Mouse (Mus musculus): ENCODE results near the gene Mtus2. TPM values are rescaled to one million over a fixed set of nuclear protein-coding genes. Genes with fewer than 3 reads are reported as not detected.

The Mtus2 gene
- polyA plus RNA-seq, 1 experiment from 2014 or later: 15.8 TPM

DNA sequence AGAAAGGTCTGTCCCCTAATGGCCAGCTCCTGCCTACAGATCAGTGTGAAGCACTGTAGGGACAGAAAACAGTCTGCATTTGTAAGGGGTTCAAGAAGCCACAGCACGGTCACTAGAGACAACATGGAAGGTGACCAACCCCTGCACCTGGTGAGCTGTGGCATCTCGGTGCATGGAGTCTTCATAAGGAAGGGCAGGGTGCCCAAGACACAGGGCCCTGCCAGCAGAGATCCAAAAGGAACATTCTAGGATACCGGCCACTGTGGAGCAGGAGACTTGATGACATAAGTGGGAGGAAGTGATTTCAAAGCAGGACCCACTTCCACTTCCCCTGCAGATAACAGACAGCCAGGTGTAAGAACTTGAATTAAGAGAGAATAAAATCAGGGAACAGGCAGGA, 398.7 kb downstream of the Mtus2 start:
- WGBS: 87% methylated on average over 3 of the region's 3 CpGs
- no peak overlapping the region for H3K4me3 ChIP-seq (ENCODE audit: low read depth, low read length)
- H3K27me3 ChIP-seq (replicated peaks; ENCODE audit: control insufficient read depth, insufficient read depth, low read length): no peaks in the 10 kb centered on the region
- no peak overlapping the region for H3K4me2 ChIP-seq (replicated peaks; ENCODE audit: low read depth)
- TF ChIP-seq CTCF (IDR thresholded peaks at IDR 0.05; ENCODE audit: low read depth): no peak
- H3K4me1 ChIP-seq (replicated peaks; ENCODE audit: control insufficient read depth, insufficient read depth, low read length): no peaks in the 10 kb centered on the region
- no peak overlapping the region for H3K9ac ChIP-seq (ENCODE audit: low read depth, low read length)
- no peak for ATAC-seq
- peaks cover 12% of the 10 kb centered on the region; the same call in 1 of the 2 replicates for H3K36me3 ChIP-seq (ENCODE audit: control insufficient read depth, insufficient read depth)
- H3K27ac ChIP-seq (ENCODE audit: low read depth, low read length): no peak overlapping the region
- H3K9me3 ChIP-seq (ENCODE audit: control insufficient read depth): no peaks in the 10 kb centered on the region

DNA sequence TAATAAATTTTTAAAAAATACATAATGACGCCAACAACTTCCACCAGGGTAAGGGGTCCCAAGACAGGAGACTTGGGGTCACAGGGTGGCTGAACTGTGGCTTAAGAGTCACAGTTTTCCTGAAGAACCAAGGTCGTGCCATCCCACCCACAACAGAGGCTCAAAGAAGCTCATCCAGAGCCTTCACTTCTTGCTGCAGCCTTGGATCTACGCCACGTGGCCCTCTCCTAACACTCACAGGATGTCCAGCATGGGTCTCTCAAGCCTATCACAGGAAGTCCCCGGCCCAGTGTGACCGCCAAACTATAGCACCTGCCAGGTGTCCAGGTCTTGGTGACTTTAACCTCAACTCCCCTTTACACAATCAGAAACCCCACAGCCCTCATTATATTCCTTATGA, 400.0 kb downstream of the Mtus2 start:
- Histone ChIP-seq H3K4me2 (replicated peaks; ENCODE audit: low read depth) (no peak overlapping the region), H3K9me3 (ENCODE audit: control insufficient read depth) (no peaks in the 10 kb centered on the region), H3K9ac (ENCODE audit: low read depth, low read length) (no peak overlapping the region), H3K36me3 (ENCODE audit: control insufficient read depth, insufficient read depth) (peaks cover 6% of the 10 kb centered on the region; the same call in 1 of the 2 replicates), H3K27me3 (replicated peaks; ENCODE audit: control insufficient read depth, insufficient read depth, low read length) (no peaks in the 10 kb centered on the region), H3K27ac (ENCODE audit: low read depth, low read length) (no peak overlapping the region), H3K4me1 (replicated peaks; ENCODE audit: control insufficient read depth, insufficient read depth, low read length) (0 out of 2 replicates have a peak, but pooled peaks cover 3% of the 10 kb centered on the region), H3K4me3 (ENCODE audit: low read depth, low read length) (no peak overlapping the region)
- 93% methylated on average over 6 of the region's 6 CpGs for WGBS
- no peak for TF ChIP-seq CTCF (IDR thresholded peaks at IDR 0.05; ENCODE audit: low read depth)
- ATAC-seq: no peak

GRCm38 (mm10) chr5:148359131-148359530, 402.0 kb downstream of the Mtus2 start:
- Histone ChIP-seq H3K4me1 (replicated peaks; ENCODE audit: control insufficient read depth, insufficient read depth, low read length) (0 out of 2 replicates have a peak, but pooled peaks cover 3% of the 10 kb centered on the region), H3K4me3 (ENCODE audit: low read depth, low read length) (no peak overlapping the region), H3K27me3 (replicated peaks; ENCODE audit: control insufficient read depth, insufficient read depth, low read length) (no peaks in the 10 kb centered on the region), H3K36me3 (ENCODE audit: control insufficient read depth, insufficient read depth) (peaks cover 10% of the 10 kb centered on the region), H3K27ac (ENCODE audit: low read depth, low read length) (no peak overlapping the region), H3K4me2 (replicated peaks; ENCODE audit: low read depth) (no peak overlapping the region), H3K9ac (ENCODE audit: low read depth, low read length) (no peak overlapping the region), H3K9me3 (ENCODE audit: control insufficient read depth) (no peaks in the 10 kb centered on the region)
- no peak for TF ChIP-seq CTCF (IDR thresholded peaks at IDR 0.05; ENCODE audit: low read depth)
- 91% methylated on average over 11 of the region's 11 CpGs for WGBS
- no peak for ATAC-seq

DNA sequence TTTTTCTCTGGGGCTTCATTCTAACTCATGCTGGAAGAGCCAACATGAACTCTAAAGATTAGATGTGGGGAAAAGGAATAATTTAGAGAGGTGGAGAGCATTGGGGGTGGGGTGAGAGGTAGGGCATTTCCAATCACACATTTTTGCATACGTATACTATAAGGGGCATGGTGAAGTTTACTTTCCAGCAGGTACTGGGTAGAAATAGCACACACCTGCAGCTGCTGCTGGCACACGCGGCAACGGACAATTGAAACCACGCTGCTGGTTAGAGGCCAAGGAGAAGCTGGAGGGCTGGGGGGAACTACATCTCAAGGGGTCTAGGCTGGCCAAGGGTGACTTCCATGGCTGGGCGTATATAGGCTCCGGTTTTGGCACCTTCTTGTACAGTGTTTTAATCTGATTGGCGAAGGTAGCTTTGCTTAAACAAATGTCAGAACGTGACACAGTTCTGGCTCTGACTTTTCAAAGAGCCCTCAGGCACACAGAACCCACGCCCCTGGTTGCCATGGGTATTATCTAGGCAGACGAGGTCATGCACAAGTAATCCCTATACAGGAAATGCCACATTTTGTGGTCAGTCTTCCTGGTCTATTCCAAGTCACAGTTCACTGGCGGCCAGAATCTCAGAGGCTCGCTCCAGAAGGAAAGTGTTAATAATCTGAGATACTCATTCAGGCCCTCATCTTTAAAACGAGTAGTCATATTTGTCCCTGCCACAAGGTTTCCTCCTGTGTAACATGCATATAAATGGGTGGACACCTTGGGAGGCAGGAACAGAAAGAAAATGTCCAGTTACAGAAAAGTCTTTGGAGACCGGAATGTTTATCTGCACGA, 404.0 kb downstream of the Mtus2 start:
- Histone ChIP-seq H3K4me3 (ENCODE audit: low read depth, low read length) (no peak overlapping the region), H3K9ac (ENCODE audit: low read depth, low read length) (peak overlapping the region; percentile 3; the same call in 1 of the 2 replicates)
- ATAC-seq: peak; percentile 82

GRCm38 (mm10) chr5:148361759-148362010, 404.6 kb downstream of the Mtus2 start:
- Histone ChIP-seq H3K9ac (ENCODE audit: low read depth, low read length) (no peak overlapping the region; the same call in 1 of the 2 replicates), H3K4me1 (replicated peaks; ENCODE audit: control insufficient read depth, insufficient read depth, low read length) (0 out of 2 replicates have a peak, but pooled peaks cover 3% of the 10 kb centered on the region), H3K27me3 (replicated peaks; ENCODE audit: control insufficient read depth, insufficient read depth, low read length) (no peaks in the 10 kb centered on the region), H3K4me2 (replicated peaks; ENCODE audit: low read depth) (peak overlapping the region; percentile 54), H3K36me3 (ENCODE audit: control insufficient read depth, insufficient read depth) (peaks cover 11% of the 10 kb centered on the region), H3K27ac (ENCODE audit: low read depth, low read length) (peak overlapping the region; percentile 51), H3K9me3 (ENCODE audit: control insufficient read depth) (no peaks in the 10 kb centered on the region), H3K4me3 (ENCODE audit: low read depth, low read length) (no peak overlapping the region)
- no peak for TF ChIP-seq CTCF (IDR thresholded peaks at IDR 0.05; ENCODE audit: low read depth)
- WGBS: 26% methylated on average over 3 of the region's 3 CpGs
- peak; percentile 17; the same call in 1 of the 2 replicates for ATAC-seq

More for the DNA sequence above, 404.0 kb downstream of the Mtus2 start:
- 0 out of 2 replicates have a peak, but pooled peaks cover 3% of the 10 kb centered on the region for H3K4me1 ChIP-seq (replicated peaks; ENCODE audit: control insufficient read depth, insufficient read depth, low read length)
- 31% methylated on average over 16 of the region's 16 CpGs for WGBS
- H3K27ac ChIP-seq (ENCODE audit: low read depth, low read length): peak overlapping the region; percentile 54
- peaks cover 11% of the 10 kb centered on the region for H3K36me3 ChIP-seq (ENCODE audit: control insufficient read depth, insufficient read depth)
- no peaks in the 10 kb centered on the region for H3K9me3 ChIP-seq (ENCODE audit: control insufficient read depth)
- H3K27me3 ChIP-seq (replicated peaks; ENCODE audit: control insufficient read depth, insufficient read depth, low read length): no peaks in the 10 kb centered on the region
- H3K4me2 ChIP-seq (replicated peaks; ENCODE audit: low read depth): peak overlapping the region; percentile 54
- no peak for TF ChIP-seq CTCF (IDR thresholded peaks at IDR 0.05; ENCODE audit: low read depth)

DNA sequence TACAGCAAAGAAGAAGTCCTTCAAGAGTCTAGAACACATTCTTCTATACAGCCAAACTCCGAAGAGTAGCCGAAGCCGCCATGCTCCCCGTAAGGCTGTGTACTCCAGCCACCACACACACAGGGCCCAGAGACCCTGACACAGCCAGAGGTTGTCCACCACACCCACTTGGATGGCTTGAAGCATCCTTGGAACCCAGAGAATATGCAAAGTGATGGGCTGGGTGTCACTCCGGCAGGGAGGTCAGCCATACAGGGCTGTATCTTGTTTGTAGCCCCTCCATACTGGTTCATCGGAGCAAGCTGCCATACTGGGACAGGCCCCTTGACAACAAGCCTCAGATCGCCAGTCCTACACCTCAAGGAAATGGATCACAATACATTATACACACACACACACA, 405.2 kb downstream of the Mtus2 start:
- Histone ChIP-seq H3K4me3 (ENCODE audit: low read depth, low read length) (no peak overlapping the region), H3K27me3 (replicated peaks; ENCODE audit: control insufficient read depth, insufficient read depth, low read length) (no peaks in the 10 kb centered on the region), H3K9me3 (ENCODE audit: control insufficient read depth) (no peaks in the 10 kb centered on the region), H3K36me3 (ENCODE audit: control insufficient read depth, insufficient read depth) (peaks cover 11% of the 10 kb centered on the region), H3K9ac (ENCODE audit: low read depth, low read length) (no peak overlapping the region), H3K27ac (ENCODE audit: low read depth, low read length) (0 out of 2 replicates have a peak overlapping the region, but pooled peaks have one; percentile 51), H3K4me1 (replicated peaks; ENCODE audit: control insufficient read depth, insufficient read depth, low read length) (0 out of 2 replicates have a peak, but pooled peaks cover 3% of the 10 kb centered on the region), H3K4me2 (replicated peaks; ENCODE audit: low read depth) (no peak overlapping the region)
- TF ChIP-seq CTCF (IDR thresholded peaks at IDR 0.05; ENCODE audit: low read depth): no peak
- WGBS: 96% methylated on average over 7 of the region's 7 CpGs
- no peak for ATAC-seq

Data from intestine, postnatal 0 days (tissue).